14 mouse cellular contexts compared by ENCODE assay signal in genomic region chr3:153823671-153824515, GRCm38 (mm10). TPM values are rescaled to one million over a fixed set of nuclear protein-coding genes. Genes with fewer than 3 reads are reported as not detected.
DNase-seq lines count a peak whose midpoint lies in the region; ATAC-seq and TF ChIP-seq lines count a peak whose summit lies in the region.
"Had no signal": no experiment of that assay in that cellular context is flagged by ENCODE, and none has a peak within 500 bp of the region (broad histone marks: within the 10 kb centered on the region; RNA-seq: fewer than 3 reads in every experiment).

No protein-coding gene starts in this region.

- no peak overlapping the region for H3K4me3 ChIP-seq in intestine, embryonic 14.5 days (ENCODE audit: low read depth, low read length)
- H3K4me3 ChIP-seq in layer of hippocampus, adult 2 months, result no peak overlapping the region
- H3K4me3 ChIP-seq: heart, embryonic 10.5 days had no signal

- no peaks in the 10 kb centered on the region for H3K9me3 ChIP-seq in intestine, embryonic 14.5 days (ENCODE audit: control insufficient read depth, low read length)
- H3K9me3 ChIP-seq: heart, embryonic 10.5 days had no signal

- H3K4me1 ChIP-seq in intestine, embryonic 14.5 days (replicated peaks; ENCODE audit: control insufficient read depth, insufficient read depth, low read length), result peaks cover 8% of the 10 kb centered on the region

- no peaks in the 10 kb centered on the region for H3K36me3 ChIP-seq in intestine, embryonic 14.5 days (ENCODE audit: control insufficient read depth, insufficient read depth, low read length)
- H3K36me3 ChIP-seq: heart, embryonic 10.5 days had no signal

- no peak for TF ChIP-seq CTCF in layer of hippocampus, adult 2 months (conservative IDR thresholded peaks at IDR 0.05)

- ATAC-seq in intestine, embryonic 14.5 days (replicated peaks; ENCODE audit: low FRiP score, low TSS enrichment, low read depth), result no peak
- ATAC-seq: Patski had no signal

- H3K27me3 ChIP-seq in intestine, embryonic 14.5 days (replicated peaks; ENCODE audit: control insufficient read depth, insufficient read depth, low read length), result no peaks in the 10 kb centered on the region
- H3K27me3 ChIP-seq: Patski had no signal

- H3K9ac ChIP-seq in intestine, embryonic 14.5 days (ENCODE audit: low read length), result no peak overlapping the region

- H3K4me2 ChIP-seq in intestine, embryonic 14.5 days (ENCODE audit: low read length), result no peak overlapping the region

- 48% methylated on average over 11 of the region's 11 CpGs for WGBS in intestine, embryonic 14.5 days

- DNase-seq in cerebellum, postnatal 25 days, result peak; percentile 39 to 49
- DNase-seq in cerebellum, adult 9-11 months, result no peak
- peak; percentile 46 for DNase-seq in lung, postnatal 10 days
- no peak for DNase-seq in lung, postnatal 14 days
- no peak for DNase-seq in intestine, embryonic 14.5 days (ENCODE audit: low spot score)
- DNase-seq in kidney, postnatal 14 days, result peak; percentile 34
- DNase-seq in natural killer cell, adult 2 months (ENCODE audit: low spot score in 2 of 2), result no peak
- no peak for DNase-seq in layer of hippocampus, adult 2 months (ENCODE audit: low spot score in 2 of 2)
- DNase-seq: lung, adult 18-20 months; right cerebral cortex, adult 18-20 months had no signal

- peak overlapping the region; percentile 43; the same call in 1 of the 2 replicates for H3K27ac ChIP-seq in intestine, embryonic 14.5 days (ENCODE audit: low read depth)
- no peak overlapping the region for H3K27ac ChIP-seq in layer of hippocampus, adult 2 months
- H3K27ac ChIP-seq: heart, embryonic 10.5 days had no signal

RNA-seq across cellular contexts. Expression of gene Asb17, which starts 20.1 kb away (rescaled TPM):
- polyA plus RNA-seq in intestine, embryonic 14.5 days (2014; fragmentation: Nextera tagmentation; extraction: Ambion mirVana), result not detected in 2 replicates
- total RNA-seq in layer of hippocampus, adult 2 months (2021), result not detected
- total RNA-seq: left cerebral cortex, postnatal 25 days had no signal
- polyA plus RNA-seq: large intestine, adult 2 months had no signal

Comparison
In these comparisons a context has a peak if more than half of its experiments do, and no peak if none do; other contexts are left out.
1. DNase-seq: peak in cerebellum, postnatal 25 days (2 of 2), lung, postnatal 10 days (single experiment) and kidney, postnatal 14 days (single experiment); none in cerebellum, adult 9-11 months (single experiment), lung, postnatal 14 days (single experiment), intestine, embryonic 14.5 days (single experiment), natural killer cell, adult 2 months (0 of 2) and layer of hippocampus, adult 2 months (0 of 2).